Mouse (Mus musculus) cerebellum, postnatal 4 days (tissue): ENCODE measurements around the gene Perm1.

Source experiments
- DNase-seq, 2 experiments: peaks; one replicate each; pipeline ENCODE4 v3.0.0; 2022; ENCODE audit warnings: low spot score in 2 of 2, mixed read lengths in 1 of 2

The Perm1 gene

DNA sequence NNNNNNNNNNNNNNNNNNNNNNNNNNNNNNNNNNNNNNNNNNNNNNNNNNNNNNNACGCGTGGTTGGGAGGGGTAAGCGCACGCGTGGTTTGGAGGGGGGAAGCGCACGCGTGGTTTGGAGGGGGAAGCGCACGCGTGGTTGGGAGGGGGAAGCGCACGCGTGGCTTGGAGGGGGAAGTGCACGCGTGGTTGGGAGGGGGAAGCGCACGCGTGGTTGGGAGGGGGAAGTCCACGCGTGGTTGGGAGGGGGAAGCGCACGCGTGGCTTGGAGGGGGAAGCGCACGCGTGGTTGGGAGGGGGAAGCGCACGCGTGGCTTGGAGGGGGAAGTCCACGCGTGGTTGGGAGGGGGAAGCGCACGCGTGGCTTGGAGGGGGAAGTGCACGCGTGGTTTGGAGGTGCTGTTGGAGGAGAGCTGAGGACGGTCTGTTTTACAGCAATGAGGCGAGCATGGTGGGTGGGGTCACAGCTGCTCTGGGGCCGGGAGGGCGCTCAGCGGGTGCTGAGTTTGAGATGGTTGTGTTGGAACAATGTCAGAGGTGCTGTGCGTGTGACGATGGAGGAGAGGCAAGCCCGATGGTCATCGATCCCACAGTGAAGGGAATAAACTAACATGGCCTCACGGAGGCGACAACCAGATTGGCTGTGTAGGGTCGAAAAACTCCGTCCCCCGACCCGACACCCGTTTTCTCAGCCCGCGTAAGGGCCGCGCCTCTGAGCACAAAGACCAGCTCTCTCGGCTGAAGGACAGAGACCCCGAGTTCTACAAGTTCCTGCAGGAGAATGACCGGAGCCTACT lies 21.2 kb downstream of the Perm1 start:
- DNase-seq, result no peak

DNA sequence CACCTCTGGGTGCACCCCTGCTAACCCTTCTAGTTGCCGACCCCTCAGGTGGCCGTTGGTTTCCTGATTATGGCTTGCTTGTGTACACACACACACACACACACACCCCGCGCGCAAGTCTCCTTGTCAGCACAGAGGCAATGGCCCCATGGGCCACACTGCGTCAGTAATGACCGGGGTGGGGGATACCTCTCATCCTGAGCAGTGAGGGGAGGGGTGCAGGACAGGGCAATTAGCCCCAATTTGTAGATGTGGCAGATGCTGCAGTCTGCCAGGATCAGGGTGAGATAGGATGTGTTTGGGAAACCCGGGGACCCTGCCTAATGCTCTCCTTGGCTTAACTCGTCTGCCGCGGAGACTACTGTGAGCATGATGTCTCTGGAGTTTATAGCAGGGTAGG lies 33.9 kb downstream of the Perm1 start:
- DNase-seq, result no peak

DNA sequence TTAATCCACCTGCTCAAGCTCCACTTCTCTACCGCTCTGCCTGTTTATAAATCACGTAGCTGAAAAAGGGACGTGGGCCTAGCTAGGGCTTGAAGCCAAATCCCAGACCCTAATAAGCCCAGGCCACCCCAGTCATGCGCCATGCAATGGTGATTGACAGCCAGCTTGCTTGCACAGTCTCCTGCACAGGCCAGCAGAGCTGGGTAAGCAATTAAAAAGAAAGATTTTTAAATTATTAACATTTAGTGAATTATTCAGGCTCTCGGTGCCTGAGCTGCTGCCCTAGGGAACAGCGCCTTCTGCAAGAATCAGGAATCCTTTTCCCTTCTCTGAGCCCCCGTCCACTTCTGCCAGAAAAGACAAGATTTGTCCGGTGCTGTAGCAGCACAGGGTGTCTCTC lies 35.4 kb downstream of the Perm1 start:
- no peak for DNase-seq

DNA sequence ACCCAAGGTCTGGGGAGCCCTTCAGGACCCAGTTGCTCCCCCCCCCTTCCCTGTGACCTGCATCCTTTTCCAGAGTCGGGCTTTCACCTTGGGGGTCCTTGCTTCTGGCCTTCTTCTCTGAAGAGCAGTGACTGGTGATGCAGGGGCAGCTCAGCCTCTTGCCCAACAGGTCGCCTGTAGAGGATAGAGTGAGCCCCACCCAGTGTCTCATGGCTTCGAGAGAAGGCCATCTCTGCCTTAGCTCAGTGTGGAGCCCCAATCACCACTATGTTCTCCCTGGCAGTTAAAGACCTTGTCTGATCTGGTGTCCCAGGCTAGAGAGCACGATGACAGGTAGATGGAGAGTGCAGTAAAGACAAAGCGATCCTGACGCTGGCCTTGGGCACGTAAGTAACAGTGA lies 36.5 kb downstream of the Perm1 start:
- no peak for DNase-seq

DNA sequence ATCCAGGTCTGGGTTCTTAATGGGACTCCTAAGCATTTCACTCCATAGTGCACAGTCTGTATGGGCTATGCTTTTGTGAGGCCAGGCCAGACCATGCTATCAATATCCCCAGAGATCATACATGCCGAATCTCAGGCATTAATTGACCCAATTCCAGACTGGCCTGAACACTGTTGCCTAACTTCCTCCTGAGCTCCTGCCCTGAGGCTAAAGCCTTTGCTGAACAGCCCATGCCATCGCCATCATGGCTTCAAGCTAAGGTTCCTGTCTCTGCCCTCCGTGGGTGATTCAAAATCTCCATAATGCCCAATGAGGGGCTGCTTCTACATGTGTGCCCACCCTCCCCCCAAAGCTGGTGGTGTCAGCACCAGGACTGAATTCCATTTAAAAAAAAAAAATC lies 37.0 kb downstream of the Perm1 start:
- no peak for DNase-seq

DNA sequence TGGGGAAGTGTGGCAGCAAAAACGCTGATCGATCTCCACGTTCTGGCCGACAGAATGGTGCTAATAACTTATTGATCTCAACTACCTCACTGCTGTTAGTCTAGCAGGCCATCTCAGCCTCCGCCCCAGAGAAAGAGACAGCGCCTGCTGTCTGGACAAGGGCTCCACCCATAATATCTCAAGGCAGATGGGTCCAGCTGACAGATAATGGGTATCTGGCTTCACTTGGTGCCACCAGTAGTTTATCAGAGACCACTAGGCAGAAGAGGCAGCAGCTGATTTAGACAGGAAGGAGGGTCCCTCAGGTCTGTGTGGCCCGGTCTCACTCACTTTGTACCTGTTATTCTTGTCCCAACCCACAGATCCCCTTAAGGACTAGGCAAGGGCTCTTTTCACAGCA lies 37.4 kb downstream of the Perm1 start:
- DNase-seq, result no peak

DNA sequence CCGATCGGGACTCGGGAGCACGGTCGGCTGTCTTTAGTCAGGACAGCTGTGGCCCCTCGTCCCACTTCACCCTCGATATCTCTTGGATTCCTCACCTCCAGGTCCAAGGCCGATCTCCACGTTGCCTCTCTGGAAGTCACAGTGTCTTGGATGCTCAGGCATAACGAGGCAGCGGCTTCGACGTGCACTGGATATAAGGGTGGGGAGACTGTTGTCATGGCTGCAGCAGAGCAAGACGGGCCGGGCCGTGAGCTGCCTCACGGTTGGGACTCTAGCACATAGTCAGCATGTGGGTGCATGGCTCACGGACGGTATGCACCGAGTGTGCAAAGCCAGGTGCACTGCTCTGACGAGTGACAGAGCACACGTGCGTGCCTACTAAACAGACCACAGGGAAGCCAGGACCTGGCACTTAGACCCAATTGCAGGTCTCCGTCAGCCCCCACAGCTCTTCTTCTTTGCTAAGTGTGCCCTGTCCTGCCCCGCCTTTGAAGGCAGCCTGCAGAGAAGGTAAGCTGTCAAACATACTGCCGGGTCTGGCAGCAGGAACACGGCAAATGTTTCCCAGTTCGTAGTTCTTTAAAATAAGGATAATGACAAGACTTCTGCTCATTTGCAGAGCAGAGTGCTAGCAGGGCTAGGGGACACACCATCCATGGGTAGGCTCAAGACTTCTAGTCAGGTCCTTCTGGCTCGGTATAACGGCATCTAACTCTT lies 38.9 kb downstream of the Perm1 start:
- DNase-seq, result no peak

DNA sequence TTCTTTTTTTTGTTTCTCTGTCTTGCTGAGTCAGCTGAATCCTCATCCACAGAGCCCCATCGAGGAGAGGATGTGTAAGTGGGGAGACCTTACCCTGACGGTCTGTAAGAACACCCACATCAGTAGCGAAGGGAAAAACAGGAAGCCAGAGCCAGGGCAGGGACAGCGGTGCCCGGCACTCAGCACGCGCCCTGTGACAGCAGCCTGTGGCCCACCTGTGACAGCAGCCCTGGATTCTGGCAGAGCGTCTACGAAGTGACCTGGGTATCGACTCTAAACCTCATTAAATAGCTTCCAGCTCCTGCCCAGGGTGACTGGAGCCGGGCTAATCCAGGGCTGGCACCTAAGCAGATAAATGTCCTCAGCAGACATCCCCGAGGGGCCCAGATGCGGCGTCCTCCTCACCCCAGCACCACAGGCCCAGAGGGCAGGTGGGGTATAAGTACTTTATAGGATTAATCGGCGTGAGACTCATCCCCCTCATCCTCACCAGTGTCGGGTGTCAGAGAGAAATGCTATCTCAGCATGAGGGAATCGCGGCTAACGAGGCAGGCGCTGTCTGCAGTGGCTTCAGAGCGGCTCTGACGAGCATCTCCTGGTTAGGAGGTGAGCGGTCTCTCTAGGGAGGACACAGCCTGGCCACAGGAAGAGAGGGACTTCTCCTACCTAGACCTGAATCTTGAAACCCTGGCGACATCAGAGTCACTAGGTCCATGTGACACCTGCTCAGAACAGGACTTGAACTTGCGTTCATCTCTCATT lies 39.6 kb downstream of the Perm1 start, which contains the start of gene Samd11:
TSS of gene Samd11 (minus strand) at position 580 of the 762 bp plus-strand sequence.
- DNase-seq, result no peak
